Mouse (Mus musculus): ENCODE results near the gene Pakap.

DNA sequence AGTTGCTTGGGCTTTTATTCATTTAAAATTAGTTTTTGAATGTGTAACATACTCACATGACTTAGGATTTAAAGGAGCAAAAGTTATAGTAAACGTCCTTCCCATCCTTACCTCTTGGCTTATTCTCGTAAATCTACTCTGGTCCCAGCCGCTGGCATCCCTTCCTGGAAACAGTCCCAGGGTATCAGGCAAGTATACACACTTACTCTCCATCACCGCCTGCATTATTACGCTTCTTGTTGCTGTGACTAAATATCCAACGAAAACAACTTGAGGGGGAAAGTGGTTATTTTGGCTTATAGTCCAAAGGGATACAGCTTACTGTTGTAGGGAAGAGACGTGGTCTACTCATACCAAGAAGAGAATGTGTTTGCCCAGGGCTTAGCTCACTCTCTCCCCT lies 20.2 kb upstream of the Pakap start:
- TF ChIP-seq CTCF (IDR thresholded peaks at IDR 0.05; ENCODE audit: control insufficient read depth, insufficient read depth, insufficient read length), result no peak
- TF ChIP-seq CEBPB (IDR thresholded peaks at IDR 0.05; ENCODE audit: low read depth), result no peak
- no peak for TF ChIP-seq MYOD1 (IDR thresholded peaks at IDR 0.05; ENCODE audit: control insufficient read depth, insufficient read length, low read depth)
- TF ChIP-seq MAX (IDR thresholded peaks at IDR 0.05), result no peak
